Mouse (Mus musculus) erythroblast, adult 5-6 weeks (primary cell): ENCODE measurements around the gene Fam241b. TPM values are rescaled to one million over a fixed set of nuclear protein-coding genes. Genes with fewer than 3 reads are reported as not detected.
A peak's percentile ranks its signal among the peaks of the same experiment; 100 is the strongest.

Source experiments
- ATAC-seq: replicated peaks from 2 replicates; pipeline ENCODE4 v1.8.0; 2016; ENCODE audit warnings: moderate number of reproducible peaks, mild to moderate bottlenecking, moderate TSS enrichment, inconsistent platforms; ENCODE audit not compliant: poor library complexity, low FRiP score, severe bottlenecking
- total RNA-seq, 2 experiments: library from RNA; stranded (forward) in 1 of 2; stranded (reverse) in 1 of 2; fragments of 150-400 nt in 1 of 2; fragments of 200-764, 138-1000 nt in 1 of 2; gene quantifications; 2 replicates each; pipeline versions ENCODE4 v1.2.3 to v1.2.4; 2015 to 2017; ENCODE audit warnings: low replicate concordance in 2 of 2

Gene Fam241b
- total RNA-seq, 2 experiments from 2014 or later: not detected

DNA sequence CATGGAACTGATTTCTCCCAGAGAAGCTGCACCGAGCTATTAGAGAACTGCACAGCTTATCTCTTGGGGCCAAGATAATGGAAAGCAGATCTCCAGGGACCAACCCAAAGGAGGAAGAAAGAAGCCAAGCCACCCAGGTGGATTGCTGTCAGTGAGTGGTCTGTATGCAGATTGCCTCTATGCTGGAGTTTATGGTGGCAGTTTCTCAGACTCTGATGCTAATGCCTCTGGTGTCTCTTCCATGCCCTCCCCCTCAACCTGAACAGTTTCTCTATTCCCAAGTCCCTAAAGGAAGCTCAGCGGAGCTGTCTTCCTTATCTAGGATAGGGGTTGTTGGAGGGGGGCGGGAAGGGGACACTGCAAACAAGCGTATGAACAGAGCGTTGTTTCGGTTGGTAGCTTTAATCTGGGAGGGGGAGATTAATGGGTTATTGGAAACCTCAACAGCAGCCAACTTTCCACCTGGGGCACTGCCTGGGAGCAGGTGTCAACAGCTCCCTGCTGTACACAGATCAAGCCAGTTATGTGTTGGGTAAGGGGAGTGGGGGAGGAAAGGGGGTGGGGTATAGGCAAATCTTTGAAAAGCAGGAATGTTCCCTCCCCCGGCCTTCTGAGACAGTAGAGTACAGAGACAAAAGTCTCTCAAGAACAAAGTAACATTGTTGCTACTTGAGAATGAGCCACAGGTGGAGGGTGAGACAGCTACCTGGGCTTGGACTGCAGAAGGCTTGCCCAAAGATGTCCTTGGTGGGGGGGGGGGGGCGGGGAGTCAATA, 7.8 kb downstream of the Fam241b start:
- ATAC-seq: no peak

DNA sequence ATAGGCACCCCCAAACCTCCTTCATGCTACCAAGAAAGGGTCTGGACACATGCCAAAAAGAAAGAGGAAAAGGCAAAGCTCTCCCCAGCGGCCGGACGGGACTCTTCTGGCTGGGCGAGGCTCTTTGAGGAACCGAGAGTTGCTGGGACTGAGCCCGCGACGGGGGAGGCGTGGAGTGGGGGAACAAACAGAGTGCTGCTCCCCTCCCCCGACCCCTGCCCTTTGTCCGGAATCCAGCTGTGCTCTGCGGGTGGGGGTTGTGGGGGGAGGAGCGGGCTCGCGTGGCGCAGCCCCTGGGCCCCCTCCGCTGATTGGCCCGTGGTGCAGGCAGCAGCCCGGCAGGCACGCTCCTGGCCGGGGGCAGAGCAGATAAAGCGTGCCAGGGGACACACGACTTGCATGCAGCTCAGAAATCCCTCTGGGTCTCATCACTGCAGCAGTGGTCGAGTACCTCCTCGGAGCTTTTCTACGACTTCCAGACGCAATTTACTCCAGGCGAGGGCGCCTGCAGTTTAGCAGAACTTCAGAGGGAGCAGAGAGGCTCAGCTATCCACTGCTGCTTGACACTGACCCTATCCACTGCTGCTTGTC, 10.9 kb downstream of the Fam241b start, which contains the start of gene Neurog3:
Gene Neurog3, plus strand, starts transcription at position 400 of the 591 bp plus-strand sequence.
- no peak for ATAC-seq

DNA sequence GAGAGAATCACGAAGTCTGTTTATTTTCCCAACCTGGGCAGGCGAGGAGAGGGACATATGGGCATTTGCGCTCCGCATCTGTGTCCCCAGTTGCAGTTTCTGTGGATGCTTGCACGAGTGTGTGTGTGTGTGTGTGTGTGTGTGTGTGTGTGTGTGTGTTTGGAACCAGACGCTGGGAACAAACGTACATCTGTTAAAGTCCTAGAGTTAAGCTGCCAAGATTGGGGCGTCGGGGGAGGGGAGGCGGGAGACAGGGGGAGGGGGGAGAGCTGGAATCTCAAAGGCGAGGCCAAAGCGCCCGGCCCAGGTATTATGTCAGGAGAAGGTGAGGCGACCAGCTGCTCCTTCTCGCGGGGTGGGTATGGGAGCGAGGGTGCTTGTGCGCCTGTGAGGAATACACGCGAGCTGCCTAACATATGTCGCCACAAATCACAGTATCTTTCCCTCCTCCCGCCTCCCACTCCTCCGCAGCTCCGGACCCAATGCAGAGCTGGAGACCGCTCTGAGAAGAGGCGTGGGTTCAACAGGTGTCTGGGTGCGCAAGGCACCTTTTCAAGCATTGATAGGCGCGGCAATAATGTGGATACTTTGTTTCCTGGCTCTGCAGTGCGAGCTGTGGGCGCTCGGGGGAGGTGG, 15.3 kb downstream of the Fam241b start:
- ATAC-seq: no peak

DNA sequence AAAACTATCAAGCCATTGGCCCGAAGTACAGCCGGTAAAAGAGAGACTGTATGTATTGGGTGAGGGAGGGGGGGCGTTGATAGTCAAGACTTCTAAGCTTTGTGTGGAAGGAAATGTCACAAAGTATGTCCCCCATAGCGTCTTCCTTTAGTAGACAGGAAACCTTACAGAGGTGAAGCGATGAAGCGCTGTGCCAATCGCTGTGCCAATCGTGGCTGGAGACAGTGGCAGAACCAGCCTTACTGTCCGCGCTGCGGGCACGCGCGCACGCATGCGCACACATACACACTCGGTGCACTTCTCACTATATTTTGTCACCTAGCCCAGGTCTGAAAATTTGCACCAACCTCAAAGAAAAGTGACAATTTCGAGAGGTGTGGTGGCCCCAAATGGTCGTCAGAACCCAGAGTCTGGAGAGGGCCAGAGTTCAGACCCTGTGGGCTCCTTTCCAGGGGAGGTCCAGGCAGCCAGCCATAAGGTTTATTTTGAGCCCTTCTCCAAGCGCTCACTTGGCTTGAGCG, 15.9 kb downstream of the Fam241b start:
- no peak for ATAC-seq

DNA sequence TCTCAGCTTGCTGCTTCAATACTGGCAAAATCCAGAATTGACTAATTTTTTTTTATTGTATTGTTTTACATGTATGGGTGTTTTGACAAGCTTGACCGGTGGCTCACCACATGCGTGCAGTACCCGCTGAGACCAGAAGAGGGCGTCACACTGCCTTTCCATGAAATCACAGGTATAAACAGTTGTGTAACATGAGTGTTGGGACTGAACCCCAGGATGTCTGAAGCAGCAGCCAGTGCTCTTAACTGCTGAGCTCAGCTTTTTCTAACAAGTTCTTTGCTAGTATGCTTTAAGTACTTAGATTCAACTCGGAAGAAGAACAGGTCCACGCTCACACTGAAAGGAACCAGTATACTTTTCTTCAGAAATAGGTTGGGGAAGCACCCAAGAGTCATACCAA, 16.6 kb downstream of the Fam241b start:
- ATAC-seq: no peak

DNA sequence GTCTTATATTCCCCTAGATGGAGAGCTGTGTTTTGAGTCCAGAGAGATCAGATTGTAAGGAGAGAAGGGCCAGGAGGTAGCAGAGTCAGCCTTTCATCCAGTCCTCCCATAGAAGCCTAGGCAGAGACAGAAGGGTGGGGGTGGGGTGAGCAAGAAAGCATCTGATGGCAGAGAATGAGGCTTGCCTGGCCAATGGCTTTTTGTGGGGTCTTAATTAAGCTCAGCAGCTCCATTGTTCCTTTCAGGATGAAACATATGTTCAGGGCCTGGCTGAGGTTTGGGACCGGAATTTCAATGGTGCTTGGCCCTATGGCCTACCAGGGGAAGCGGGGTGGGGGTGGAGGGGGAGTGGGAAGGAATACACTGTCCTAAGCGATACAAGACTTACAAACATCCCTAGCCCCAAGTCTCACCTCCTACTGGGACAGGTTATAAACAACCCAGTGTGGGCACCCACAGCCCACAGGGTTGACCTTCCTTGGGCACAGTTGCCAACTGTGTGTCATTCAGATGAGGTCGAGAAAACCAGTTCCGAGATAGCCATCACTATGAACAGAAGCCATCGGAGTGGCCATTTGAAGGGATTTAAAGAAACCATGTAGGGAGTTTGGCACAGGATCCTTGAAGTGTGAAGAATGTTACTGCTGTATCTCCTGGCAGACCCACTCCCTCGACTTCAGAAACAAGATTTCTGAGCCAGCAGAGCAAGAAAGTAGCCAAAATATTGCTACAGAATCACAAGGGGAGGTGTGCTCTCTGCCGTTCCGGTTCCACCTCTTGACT, 29.7 kb downstream of the Fam241b start:
- no peak for ATAC-seq

DNA sequence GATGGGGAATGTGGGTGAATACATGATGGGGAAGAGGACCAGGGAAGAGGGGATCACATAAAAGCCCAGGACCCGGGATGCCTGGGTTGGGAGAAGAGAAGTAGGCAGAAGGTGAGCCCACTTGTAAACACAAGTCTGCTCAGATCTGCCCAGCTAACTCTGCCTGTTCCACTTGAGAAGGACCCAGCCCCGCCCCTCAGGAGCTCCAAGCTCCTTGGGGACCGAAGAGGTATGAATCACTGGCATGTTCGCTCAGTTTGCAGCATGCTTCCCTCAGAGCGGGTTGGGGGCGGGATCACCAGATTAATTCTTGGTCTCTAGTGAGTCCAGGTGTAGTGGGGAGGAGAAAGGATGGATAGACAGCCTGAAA, 32.5 kb downstream of the Fam241b start:
- ATAC-seq: no peak

DNA sequence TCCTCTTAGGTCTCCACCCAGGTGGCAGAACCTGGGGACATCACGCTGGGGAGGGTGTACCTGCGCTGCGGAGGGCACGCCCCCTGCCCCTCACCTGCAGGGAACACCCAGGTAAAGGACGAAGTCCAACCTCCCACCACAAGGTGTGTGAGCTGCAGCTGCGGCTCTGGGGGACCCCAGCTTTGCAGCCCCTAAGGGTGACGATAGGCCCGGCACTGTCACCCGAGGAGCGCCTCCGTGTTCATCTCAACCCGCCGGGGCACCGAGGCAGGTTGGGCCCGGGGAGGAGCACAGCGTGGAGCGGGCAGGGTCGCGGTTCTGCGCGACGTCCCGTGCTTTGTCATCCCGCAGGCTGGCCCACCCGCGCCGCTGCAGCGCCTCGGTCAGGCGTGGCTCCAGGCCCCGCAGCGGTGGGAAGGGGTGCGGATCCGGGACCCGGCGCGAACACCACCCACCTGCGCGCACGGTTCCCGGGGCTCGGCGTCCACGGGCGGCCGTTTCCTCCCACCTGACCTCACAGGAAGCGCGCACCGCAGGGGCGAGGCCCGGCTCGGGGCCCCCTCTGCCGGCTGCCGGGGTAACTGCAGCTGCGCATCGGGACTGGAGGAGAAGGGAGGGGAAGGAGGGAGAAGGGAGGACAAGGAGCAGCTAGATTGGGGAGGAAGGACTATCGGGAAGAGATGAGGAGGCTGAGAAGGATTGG, 33.1 kb downstream of the Fam241b start:
- 0 out of 2 replicates have a peak, but pooled peaks have one; percentile 46 for ATAC-seq

DNA sequence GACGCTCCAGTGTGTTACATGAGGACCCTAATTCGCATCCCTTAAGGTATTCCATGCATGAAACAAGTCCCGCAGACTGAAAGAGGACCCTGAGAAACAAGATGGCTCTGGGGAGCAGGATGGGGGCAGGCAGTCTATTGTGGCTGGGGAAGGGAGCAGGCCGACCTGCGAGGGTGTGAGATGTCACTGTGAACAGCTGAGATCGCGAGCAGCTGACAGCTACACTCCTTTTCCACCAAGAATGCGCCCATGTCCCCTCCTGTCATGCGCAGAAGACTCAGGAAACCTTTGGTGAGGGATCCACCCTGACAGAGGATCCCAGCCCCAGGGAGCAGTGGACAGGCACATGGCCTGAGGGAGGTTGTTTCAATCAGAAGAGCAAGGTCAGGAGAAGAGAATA, 36.7 kb downstream of the Fam241b start:
- no peak for ATAC-seq

DNA sequence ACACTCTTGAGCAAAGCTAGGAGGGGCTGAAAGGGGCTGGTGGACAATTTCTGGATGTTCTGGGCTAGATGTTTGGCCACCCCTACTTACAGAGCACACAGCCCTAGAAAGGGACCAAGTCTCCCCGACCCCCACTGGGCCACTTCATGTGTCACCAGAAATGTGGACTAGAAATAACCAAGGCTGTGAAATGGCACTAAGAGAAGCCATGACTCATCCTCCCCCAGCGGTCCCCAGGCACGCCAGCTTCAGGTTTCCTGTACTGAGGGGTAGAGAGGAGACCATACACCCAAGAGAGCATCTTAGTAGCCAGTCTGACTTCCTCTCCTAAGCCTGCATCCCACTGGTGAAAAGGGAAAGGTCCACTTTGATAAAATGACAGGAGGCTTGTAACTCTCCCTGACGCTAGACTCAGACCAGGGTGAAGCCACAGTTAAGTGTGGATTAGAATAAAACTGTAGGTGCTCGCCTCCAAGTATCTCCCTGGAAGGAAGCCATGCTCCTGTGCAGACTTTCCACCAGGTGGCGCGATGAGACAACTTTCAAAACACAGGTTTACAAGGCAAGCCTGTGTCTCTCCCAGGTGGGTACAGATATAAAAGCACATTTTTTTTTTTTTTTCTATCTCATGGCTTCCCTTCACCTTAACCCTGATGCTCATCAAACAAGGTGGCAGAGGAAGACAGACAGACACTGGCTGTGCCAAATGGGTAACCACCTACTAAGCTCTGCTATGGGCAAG, 38.7 kb downstream of the Fam241b start:
- no peak for ATAC-seq

DNA sequence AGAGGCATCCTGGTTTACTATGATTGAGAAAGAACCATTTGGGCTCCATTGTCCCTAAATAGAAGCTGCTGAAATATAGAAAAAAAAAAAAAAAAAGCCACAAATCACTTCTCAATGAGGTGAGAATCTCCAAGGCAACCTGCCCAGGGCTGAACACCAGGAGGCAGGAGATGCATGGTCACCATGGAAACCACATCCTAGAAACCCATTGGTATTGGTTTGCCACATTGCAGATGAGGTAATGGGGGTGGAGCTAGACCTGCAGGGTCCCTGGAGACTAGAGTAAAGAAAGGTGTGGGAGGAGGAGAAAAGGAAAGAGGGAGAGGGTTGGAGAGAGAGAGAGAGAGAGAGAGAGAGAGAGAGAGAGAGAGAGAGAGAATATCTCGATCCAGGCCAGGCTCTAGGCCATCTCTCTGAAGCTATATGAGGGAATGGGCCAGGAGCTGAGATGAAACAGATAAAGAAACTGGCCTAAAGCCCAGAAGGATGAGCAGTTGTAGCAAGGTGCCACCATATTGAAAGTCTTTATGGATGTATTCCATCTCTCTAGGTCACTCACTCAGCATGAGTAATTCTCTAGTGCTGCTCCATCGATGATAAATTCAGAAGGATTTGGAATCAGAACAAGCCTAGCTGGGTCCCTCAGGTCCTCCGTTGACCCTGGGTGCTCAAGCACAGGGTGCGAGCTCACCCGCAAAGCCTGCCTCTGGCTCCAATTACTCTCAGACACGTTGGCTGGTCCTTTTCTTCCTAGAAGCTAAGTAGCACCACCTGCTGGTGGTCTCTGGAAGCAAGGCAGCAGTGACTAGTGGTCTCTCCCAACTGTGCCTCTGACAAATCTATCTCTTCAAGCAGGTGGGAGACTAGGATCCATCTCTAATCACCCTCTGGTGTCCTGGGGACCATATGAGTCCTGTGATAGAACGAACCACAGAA, 41.9 kb downstream of the Fam241b start:
- ATAC-seq: no peak

DNA sequence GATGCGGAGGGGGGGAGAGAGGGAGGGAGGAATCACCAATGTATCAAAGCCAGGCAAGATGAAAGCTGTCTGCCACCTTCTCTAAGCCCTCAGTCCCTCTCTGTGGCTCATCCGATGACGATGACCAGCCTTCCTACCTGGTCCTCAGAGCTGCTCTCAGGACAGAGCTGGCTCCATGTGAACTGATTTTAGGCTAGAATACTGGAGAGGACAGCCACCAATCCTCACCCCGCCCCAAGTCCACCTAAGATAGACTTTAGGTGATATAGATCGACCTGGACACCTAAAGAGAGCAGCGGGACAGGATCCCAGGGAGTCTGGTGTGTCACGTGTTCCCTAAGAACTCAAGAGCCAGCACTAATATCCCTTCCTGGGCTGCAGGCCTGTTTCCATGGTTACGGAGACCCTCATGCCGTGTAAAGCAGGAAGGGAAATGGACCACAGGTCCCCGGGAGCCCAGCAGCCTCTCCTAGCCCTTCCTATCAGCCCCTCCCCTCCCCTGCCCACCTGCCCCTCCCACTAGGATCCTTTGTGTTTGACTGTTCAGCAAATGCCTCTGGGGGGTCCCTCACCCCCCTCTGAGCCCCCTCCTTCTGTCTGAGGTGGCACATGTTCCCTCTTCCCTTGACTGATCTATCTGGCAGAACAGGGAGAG, 43.8 kb downstream of the Fam241b start:
- no peak for ATAC-seq

DNA sequence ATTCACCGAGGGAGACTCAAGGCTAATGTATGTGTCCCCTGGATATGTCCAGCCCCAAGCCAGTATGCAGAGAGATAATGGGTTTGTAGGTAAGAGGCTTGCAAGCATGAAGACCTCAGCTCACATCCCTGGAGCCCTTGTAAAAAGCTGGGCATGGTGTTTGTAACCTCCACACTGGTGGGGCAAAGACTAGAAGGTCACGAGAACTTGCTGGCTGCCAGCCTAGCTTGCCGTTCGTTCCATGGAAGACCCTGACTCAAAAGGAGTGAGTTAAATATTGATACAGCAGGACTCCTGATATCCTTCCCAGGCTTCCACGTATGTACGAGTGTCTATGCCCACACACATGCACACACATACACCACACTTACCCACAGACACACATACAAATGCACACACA, 49.3 kb downstream of the Fam241b start:
- ATAC-seq: no peak

DNA sequence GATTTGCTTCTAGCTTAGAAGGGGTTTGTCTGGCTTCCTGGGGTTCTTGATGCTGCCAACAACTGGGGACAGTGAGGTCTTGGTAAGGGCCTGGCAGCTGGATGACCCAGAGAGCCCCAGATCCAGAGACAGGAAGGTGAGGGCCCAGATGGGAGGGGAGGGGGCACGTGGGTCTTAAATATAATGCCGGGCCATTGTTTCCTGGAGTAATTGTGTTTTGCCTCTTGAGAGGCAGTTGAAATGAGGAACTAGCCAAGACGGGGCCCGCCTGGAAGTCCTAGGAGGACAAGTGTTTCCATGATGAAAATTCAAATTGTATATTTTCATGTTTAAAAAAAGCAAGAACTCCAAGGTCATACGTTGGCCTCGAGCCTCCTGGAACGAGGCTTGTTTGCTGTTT, 49.8 kb downstream of the Fam241b start:
- ATAC-seq: no peak

DNA sequence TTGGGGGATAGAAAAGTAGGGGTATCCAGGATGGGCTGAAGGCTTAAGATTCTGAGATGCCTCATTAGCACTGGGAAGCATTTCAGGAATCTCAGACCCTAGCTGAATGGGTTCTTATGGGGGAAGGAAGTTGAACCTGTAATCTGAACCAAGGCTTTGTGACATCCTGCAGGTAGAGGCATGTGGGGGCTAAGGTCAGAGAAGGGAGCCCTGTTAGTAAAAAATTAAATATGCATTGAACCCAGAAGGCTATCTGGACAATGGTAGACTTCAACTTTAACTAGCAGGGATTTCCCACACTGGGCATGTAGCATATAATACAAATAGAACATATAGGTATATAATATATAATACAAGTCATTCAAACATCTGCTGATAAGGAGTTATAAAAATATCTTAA, 54.2 kb downstream of the Fam241b start:
- ATAC-seq: no peak

DNA sequence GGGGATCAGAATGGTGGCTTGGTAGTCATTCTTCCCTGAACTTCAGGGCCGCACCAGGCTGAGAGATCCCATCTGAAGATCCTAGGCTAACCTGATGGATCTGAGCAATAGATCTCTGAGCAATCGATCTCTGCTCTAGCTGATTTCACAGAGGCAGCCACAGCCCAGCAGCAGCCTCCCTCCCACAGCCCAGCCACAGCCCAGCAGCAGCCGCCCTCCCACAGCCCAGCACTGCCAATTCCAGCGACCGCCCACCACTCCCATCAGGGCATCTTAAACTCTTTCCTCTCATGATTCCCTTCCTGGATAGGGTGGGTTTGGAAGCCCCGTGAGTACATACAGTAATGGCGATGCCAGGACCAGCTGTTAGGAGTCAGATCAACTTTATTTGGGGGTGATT, 54.6 kb downstream of the Fam241b start:
- ATAC-seq: no peak

DNA sequence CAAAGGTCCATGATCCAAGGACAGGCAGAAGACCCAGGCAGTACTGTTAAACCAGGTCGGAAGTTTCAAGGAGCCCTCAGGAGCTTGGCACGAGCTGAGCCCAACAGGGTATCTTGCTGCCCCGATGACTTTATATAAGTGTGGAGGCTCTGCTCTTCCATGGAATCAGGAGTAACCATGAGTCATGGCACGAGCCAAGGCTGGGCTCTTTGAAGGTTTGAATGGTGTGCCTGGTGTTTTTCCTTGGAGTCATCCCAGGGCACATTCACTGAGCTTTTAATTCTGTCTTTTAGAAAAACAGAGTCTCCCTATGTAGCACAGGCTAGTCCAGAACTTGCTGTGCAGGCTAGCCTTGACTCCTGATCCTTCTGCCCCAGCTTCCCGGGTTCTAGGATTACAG, 55.3 kb downstream of the Fam241b start:
- no peak for ATAC-seq
